Mouse (Mus musculus) left cerebral cortex, adult 6 months (tissue): Measurements from ENCODE around the gene Gm20937. TPM values are rescaled to one million over a fixed set of nuclear protein-coding genes. Genes with fewer than 3 reads are reported as not detected.

Experiments
- long read RNA-seq, 2 experiments: library from polyadenylated mRNA; unstranded; transcript quantifications; one replicate each; pipeline ENCODE4 v2.0.0; 2019 to 2020
- polyA plus RNA-seq: library from polyadenylated mRNA; unstranded; fragments of <200 nt; fragmentation: Nextera tagmentation; gene quantifications from 2 replicates; pipeline ENCODE4 v1.2.3, GENCODE M21; 2021

The Gm20937 gene
- not detected in 2 replicates for polyA plus RNA-seq
- long read RNA-seq, experiment 1, result 0 reads
- long read RNA-seq, experiment 2, result 0 reads

DNA sequence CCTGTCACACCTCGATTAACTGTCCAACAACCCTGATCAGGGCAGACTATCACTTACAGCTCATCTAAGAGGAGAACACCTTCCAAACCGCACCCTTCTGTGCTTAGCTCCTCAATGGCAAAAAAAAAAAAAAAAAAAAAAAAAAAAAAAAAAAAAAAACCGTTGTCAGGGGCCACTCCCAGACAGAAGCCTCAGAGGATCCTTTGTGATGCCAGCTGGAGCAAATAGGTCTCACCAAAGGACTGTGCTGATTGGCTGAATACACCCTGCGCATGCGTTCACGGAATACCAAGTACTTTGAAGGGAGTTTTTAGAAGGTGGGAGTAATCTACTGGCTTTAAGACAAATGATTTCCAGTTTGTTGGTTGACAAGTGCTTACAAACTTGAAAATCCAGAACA lies at the start of gene Gm20937:
Gene Gm20937 (minus strand): TSS at position 101 of the 400 bp plus-strand sequence.

Other genes starting within 250 kb of the Gm20937 start
- gene Gm20816, start 243.1 kb upstream of the Gm20937 start, polyA plus RNA-seq, result not detected in 2 replicates